Mouse (Mus musculus) forebrain, embryonic 12.5 days (tissue): ENCODE measurements around the gene Vim. TPM values are rescaled to one million over a fixed set of nuclear protein-coding genes. Genes with fewer than 3 reads are reported as not detected.
"Not testable (repeated sequence)": the region's sequence is repeated elsewhere in the genome, so short reads cannot be mapped to it uniquely, and the experiment has no call there.

Experiments
- ATAC-seq: fragments of 200-750 bp; cut with Nextera tagmentation; 2 replicates; pipeline ENCODE4 v1.8.0; 2017; ENCODE audit warnings: moderate TSS enrichment; ENCODE audit not compliant: low FRiP score
- H3K27ac ChIP-seq: fragments of 300-500 bp; sonication (generic); 2 replicates; pipeline ENCODE4 v1.5.1; 2016; ENCODE audit warnings: mild to moderate bottlenecking
- H3K27me3 ChIP-seq: fragments of 300-500 bp; sonication (generic); 2 replicates; pipeline ENCODE4 v1.6.1; 2016; ENCODE audit warnings: mild to moderate bottlenecking
- H3K36me3 ChIP-seq: fragments of 300-500 bp; sonication (generic); replicated peaks from 2 replicates; pipeline ENCODE4 v1.6.1; 2016; ENCODE audit warnings: mild to moderate bottlenecking
- H3K4me1 ChIP-seq: fragments of 300-500 bp; sonication (generic); 2 replicates; pipeline ENCODE4 v1.6.1; 2016
- H3K4me2 ChIP-seq: fragments of 300-500 bp; sonication (generic); 2 replicates; pipeline ENCODE4 v1.6.1; 2016; ENCODE audit warnings: mild to moderate bottlenecking, moderate library complexity
- H3K4me3 ChIP-seq: fragments of 300-500 bp; sonication (generic); replicated peaks from 2 replicates; pipeline ENCODE4 v1.5.1; 2016; ENCODE audit warnings: mild to moderate bottlenecking
- H3K9ac ChIP-seq: fragments of 300-500 bp; sonication (generic); 2 replicates; pipeline ENCODE4 v1.6.1; 2016; ENCODE audit warnings: mild to moderate bottlenecking
- H3K9me3 ChIP-seq: fragments of 300-500 bp; sonication (generic); 2 replicates; pipeline ENCODE4 v1.6.1; 2016
- WGBS: fragments of 180-500 bp; shearing (Covaris S2); methylation state at CpG from one replicate; pipeline ENCODE4 v1.1.7; 2016; 5-methylcytosine and 5-hydroxymethylcytosine counted together
- polyA plus RNA-seq: library from polyadenylated mRNA; unstranded; fragments of >200 nt; fragmentation: Nextera tagmentation; extraction: Ambion mirVana; gene quantifications from 2 replicates; pipeline ENCODE4 v1.2.1, GENCODE M21; 2016

Vim gene
- polyA plus RNA-seq, 1 experiment from 2014 or later = 1,103 TPM

DNA sequence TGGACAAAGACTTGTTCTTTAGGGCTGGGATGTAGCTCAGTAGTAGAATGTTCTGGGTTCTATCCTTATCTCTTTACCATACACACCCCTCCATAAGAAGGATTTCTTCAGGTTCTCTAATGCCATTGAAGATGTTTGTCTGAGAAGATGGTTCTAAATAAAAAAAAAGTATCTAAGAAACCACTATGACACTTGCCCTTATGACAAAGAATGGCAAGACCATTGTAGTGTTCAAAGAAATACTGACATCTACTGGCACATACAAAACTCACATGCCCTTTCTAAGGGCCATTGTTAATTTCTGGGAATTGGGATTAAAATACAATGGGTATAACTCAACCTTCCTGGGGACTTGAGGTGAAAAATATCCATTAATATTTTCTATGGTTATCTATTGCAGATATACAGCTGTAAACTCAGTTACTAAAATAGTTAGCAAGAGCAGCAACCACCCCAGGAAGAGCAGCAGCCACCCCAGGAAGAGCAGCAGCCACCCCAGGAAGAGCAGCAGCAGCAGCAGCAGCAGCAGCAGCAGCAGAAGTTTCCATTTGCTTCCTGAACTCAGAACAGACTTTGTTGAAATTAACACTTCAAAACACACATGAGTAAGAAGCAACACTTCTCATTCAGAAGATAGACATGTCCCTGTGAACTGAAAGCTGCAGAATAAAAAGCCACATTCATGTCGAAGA is 23.4 kb downstream of the Vim start:
- no peak for ATAC-seq
- Histone ChIP-seq H3K36me3 (no peaks in the 10 kb centered on the region), H3K27me3 (no peaks in the 10 kb centered on the region), H3K27ac (no peak overlapping the region), H3K4me3 (no peak overlapping the region), H3K4me1 (no peaks in the 10 kb centered on the region; the same call in 1 of the 2 replicates), H3K9ac (no peak overlapping the region), H3K9me3 (no peaks in the 10 kb centered on the region), H3K4me2 (no peak overlapping the region)
- 74% methylated on average over 1 of the region's 1 CpGs for WGBS

- no peaks in the 10 kb centered on the region; the same call in 1 of the 2 replicates for H3K4me1 ChIP-seq
- no peaks in the 10 kb centered on the region for H3K36me3 ChIP-seq
- no peak overlapping the region for H3K27ac ChIP-seq
- no peaks in the 10 kb centered on the region for H3K27me3 ChIP-seq
- no peak overlapping the region for H3K9ac ChIP-seq
- no peak overlapping the region for H3K4me2 ChIP-seq
- H3K4me3 ChIP-seq = no peak overlapping the region
- ATAC-seq = no peak
- no peaks in the 10 kb centered on the region for H3K9me3 ChIP-seq
- 81% methylated on average over 5 of the region's 5 CpGs for WGBS
Observed at GRCm38 (mm10) chr2:13598166-13598565, 24.4 kb downstream of the Vim start.

DNA sequence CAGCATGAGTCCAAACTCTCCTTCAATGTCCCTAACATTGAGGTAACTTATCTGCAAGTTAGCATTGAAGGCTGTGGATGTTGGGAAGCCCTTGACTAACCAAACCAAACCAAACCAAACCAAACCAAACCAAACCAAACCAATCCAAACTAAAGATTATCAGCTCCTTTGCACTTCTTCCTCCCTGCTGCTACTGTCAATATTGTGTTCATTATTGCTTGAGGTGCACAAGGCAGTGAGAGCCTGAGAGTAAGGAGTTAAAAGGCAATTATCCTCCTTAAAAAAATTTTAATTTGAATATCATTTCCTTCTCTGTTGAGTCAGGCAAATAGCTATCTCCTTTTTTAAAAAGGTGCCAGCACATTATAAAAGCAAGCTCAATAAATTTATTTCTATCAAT is 29.4 kb downstream of the Vim start:
- Histone ChIP-seq H3K9ac (no peak overlapping the region), H3K27me3 (no peaks in the 10 kb centered on the region), H3K4me3 (no peak overlapping the region), H3K36me3 (no peaks in the 10 kb centered on the region), H3K4me2 (no peak overlapping the region), H3K9me3 (no peaks in the 10 kb centered on the region), H3K4me1 (no peaks in the 10 kb centered on the region), H3K27ac (no peak overlapping the region)
- ATAC-seq = no peak

DNA sequence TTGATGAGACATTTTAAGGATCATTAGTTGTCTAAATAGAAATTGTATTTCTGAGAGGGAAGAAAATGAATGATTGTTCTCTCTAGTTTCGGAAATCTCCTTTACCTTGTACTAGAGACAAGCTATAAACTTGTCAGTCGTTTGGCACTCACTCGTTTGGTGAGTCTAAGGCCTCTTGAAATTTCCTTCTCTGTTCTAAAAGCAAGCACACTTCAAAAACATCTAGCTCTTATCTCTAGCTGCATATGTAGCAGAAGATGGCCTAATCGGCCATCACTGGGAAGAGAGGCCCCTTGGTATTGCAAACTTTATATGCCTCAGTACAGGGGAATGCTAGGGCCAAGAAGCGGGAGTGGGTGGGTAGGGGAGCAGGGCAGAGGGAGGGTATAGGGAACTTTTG is 29.9 kb downstream of the Vim start:
- H3K27me3 ChIP-seq, ATAC-seq, H3K36me3 ChIP-seq, H3K4me2 ChIP-seq, H3K4me1 ChIP-seq, H3K9ac ChIP-seq, H3K4me3 ChIP-seq, H3K27ac ChIP-seq, H3K9me3 ChIP-seq: not testable (repeated sequence)
- 86% methylated on average over 5 of the region's 5 CpGs for WGBS

DNA sequence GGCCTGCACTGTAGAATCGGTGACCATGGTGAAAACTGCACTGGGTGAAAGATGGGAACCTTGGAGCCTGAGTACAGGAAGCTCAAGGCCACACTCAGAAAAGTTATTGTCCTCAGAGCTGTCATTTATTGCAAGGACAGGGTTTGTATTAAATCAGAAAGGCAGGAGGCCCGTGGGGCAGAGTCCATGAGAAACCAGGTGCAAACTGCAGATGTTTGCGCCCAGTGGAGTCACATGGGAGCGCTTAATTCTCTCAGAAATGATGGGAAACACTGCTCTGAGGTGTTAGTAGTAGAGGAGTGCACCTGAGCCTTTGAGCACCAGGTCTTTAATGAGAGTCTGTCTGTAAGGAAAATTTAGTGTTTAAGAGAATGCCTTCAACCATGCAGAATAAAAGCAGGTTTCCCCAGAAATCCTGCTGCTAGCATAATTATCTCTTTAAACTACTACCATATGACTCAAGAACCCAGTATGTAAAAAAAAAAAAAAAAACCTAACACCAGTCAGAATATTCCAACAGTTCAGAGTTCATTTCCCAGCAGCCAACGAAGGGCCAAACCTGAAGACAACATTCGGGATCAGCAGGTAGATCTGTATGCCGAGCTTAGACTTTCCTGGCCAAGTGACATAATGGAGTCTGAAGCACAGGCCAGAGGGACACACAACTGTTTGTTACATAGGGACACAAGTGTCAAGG is 56.6 kb downstream of the Vim start:
- no peak for ATAC-seq
- Histone ChIP-seq H3K4me1 (no peaks in the 10 kb centered on the region), H3K27ac (no peak overlapping the region), H3K9me3 (no peaks in the 10 kb centered on the region), H3K27me3 (no peaks in the 10 kb centered on the region), H3K36me3 (no peaks in the 10 kb centered on the region), H3K9ac (no peak overlapping the region), H3K4me2 (no peak overlapping the region), H3K4me3 (no peak overlapping the region)
- 79% methylated on average over 7 of the region's 7 CpGs for WGBS

Other genes with a start within 250 kb of the Vim start
- gene Cubn, start 82.1 kb upstream of the Vim start, polyA plus RNA-seq = 0.27 and 0.31 TPM in 2 replicates
- gene Trdmt1, start 29.3 kb upstream of the Vim start, polyA plus RNA-seq = 6.6 and 7.8 TPM in 2 replicates
- 0.64 and 0.77 TPM in 2 replicates for gene St8sia6, start 220.1 kb downstream of the Vim start, polyA plus RNA-seq